Mouse (Mus musculus): Measurements from ENCODE around the gene Pdcd1. TPM values are rescaled to one million over a fixed set of nuclear protein-coding genes. Genes with fewer than 3 reads are reported as not detected.

Gene Pdcd1
- polyA plus RNA-seq (2012) = not detected in 2 replicates

- Histone ChIP-seq H3K9me3 (ENCODE audit: control insufficient read depth, low read length) (no peaks in the 10 kb centered on the region), H3K27me3 (ENCODE audit: control insufficient read depth) (no peaks in the 10 kb centered on the region), H3K4me3 (replicated peaks) (no peak within 1 kb of the TSS), H3K4me1 (ENCODE audit: control insufficient read depth) (no peaks in the 10 kb centered on the region), H3K36me3 (ENCODE audit: control insufficient read depth) (no peaks in the 10 kb centered on the region)
- TF ChIP-seq GATA1 (IDR thresholded peaks at IDR 0.05; ENCODE audit: low read length) (no peak), TAL1 (IDR thresholded peaks at IDR 0.05; ENCODE audit: low read length) (no peak)
Observed at GRCm38 (mm10) chr1:94052373-94052772, at the start of gene Pdcd1. Pdcd1 (minus strand) TSS chr1:94052553.

GRCm38 (mm10) chr1:94091788-94092187 lies 39.4 kb upstream of the Pdcd1 start:
- H3K4me3 ChIP-seq (replicated peaks) = no peak overlapping the region
- no peaks in the 10 kb centered on the region for H3K36me3 ChIP-seq (ENCODE audit: control insufficient read depth)
- no peaks in the 10 kb centered on the region for H3K4me1 ChIP-seq (ENCODE audit: control insufficient read depth)
- no peaks in the 10 kb centered on the region for H3K9me3 ChIP-seq (ENCODE audit: control insufficient read depth, low read length)
- H3K27me3 ChIP-seq (ENCODE audit: control insufficient read depth) = no peaks in the 10 kb centered on the region
- no peak for TF ChIP-seq GATA1 (IDR thresholded peaks at IDR 0.05; ENCODE audit: low read length)
- TF ChIP-seq TAL1 (IDR thresholded peaks at IDR 0.05; ENCODE audit: low read length) = no peak

GRCm38 (mm10) chr1:94086311-94086898 lies 34.1 kb upstream of the Pdcd1 start:
- H3K9me3 ChIP-seq (ENCODE audit: control insufficient read depth, low read length) = no peaks in the 10 kb centered on the region
- H3K36me3 ChIP-seq (ENCODE audit: control insufficient read depth) = no peaks in the 10 kb centered on the region
- no peaks in the 10 kb centered on the region for H3K27me3 ChIP-seq (ENCODE audit: control insufficient read depth)
- no peaks in the 10 kb centered on the region for H3K4me1 ChIP-seq (ENCODE audit: control insufficient read depth)
- TF ChIP-seq GATA1 (IDR thresholded peaks at IDR 0.05; ENCODE audit: low read length) (no peak), TAL1 (IDR thresholded peaks at IDR 0.05; ENCODE audit: low read length) (no peak)
- no peak overlapping the region for H3K4me3 ChIP-seq (replicated peaks)

GRCm38 (mm10) chr1:94085324-94086105 lies 33.2 kb upstream of the Pdcd1 start:
- Histone ChIP-seq H3K4me1 (ENCODE audit: control insufficient read depth) (no peaks in the 10 kb centered on the region), H3K4me3 (replicated peaks) (no peak overlapping the region), H3K9me3 (ENCODE audit: control insufficient read depth, low read length) (no peaks in the 10 kb centered on the region), H3K36me3 (ENCODE audit: control insufficient read depth) (no peaks in the 10 kb centered on the region), H3K27me3 (ENCODE audit: control insufficient read depth) (peaks cover under 1% of the 10 kb centered on the region; the same call in 1 of the 2 replicates)
- TF ChIP-seq GATA1 (IDR thresholded peaks at IDR 0.05; ENCODE audit: low read length) (no peak), TAL1 (IDR thresholded peaks at IDR 0.05; ENCODE audit: low read length) (no peak)

DNA sequence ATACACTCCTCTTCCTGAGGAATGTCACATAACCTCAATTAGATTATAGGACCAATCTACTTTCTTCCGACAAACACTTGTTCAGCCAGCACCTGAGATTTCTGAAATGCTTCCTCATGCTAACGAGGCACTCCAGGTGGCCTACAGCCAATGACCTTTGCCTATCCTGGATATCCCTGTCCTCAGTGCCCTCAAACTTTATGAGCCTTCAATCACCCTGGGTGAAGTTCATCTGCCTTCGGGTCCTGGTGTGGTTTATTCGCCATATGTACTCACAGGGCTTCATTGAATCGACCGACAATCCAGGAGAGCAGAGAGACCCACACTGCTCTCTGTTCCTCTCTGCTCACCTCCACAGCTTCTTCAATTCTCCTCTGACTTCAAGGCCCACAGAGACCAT lies 29.4 kb upstream of the Pdcd1 start:
- Histone ChIP-seq H3K4me1 (ENCODE audit: control insufficient read depth) (no peaks in the 10 kb centered on the region), H3K4me3 (replicated peaks) (no peak overlapping the region), H3K27me3 (ENCODE audit: control insufficient read depth) (peaks cover 3% of the 10 kb centered on the region; the same call in 1 of the 2 replicates), H3K9me3 (ENCODE audit: control insufficient read depth, low read length) (no peaks in the 10 kb centered on the region), H3K36me3 (ENCODE audit: control insufficient read depth) (no peaks in the 10 kb centered on the region)
- TF ChIP-seq TAL1 (IDR thresholded peaks at IDR 0.05; ENCODE audit: low read length) = no peak
- no peak for TF ChIP-seq GATA1 (IDR thresholded peaks at IDR 0.05; ENCODE audit: low read length)

DNA sequence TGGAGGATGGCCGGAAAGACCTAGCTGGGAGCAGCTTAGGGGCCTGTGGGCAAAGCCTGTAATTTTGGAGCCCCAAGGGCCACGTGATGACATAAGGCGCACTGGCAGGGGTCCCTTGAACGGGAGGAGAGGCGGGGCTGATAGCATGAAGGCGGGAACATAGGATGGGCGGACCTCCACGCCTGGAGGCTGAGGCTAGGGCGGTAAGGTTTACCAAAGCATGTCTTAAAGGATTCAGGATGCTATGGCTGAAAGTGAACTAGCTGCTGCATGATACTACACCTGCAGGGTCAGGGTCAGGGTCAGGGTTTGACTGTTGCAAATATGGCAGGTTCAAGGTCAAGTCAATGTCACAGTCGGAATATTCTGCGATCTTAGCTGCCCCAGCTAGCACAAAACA lies 28.8 kb upstream of the Pdcd1 start:
- Histone ChIP-seq H3K4me3 (replicated peaks) (no peak overlapping the region), H3K27me3 (ENCODE audit: control insufficient read depth) (peaks cover 3% of the 10 kb centered on the region; the same call in 1 of the 2 replicates), H3K9me3 (ENCODE audit: control insufficient read depth, low read length) (no peaks in the 10 kb centered on the region), H3K4me1 (ENCODE audit: control insufficient read depth) (no peaks in the 10 kb centered on the region), H3K36me3 (ENCODE audit: control insufficient read depth) (no peaks in the 10 kb centered on the region)
- no peak for TF ChIP-seq TAL1 (IDR thresholded peaks at IDR 0.05; ENCODE audit: low read length)
- no peak for TF ChIP-seq GATA1 (IDR thresholded peaks at IDR 0.05; ENCODE audit: low read length)

DNA sequence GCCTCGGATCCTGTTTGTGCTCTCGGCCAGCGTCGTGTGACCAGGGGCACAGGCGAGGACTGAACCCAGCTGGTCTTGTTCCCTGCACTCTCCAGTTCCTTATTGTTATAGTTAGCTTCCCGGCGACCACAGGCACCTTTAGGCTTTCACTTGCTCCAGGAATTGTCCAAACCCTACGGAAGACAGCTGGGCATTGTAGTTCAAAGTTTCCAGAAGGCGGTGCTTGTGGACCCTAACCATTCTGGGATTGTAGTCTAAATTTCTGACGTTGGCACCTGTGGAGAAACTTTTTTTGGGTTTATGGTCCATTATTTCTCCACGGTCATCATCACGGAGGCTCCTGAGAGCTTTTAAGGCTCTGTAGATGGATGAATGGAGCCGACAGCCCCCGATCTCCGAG lies 28.4 kb upstream of the Pdcd1 start:
- H3K27me3 ChIP-seq (ENCODE audit: control insufficient read depth) = peaks cover 3% of the 10 kb centered on the region; the same call in 1 of the 2 replicates
- H3K4me3 ChIP-seq (replicated peaks) = no peak overlapping the region
- no peak for TF ChIP-seq GATA1 (IDR thresholded peaks at IDR 0.05; ENCODE audit: low read length)
- no peak for TF ChIP-seq TAL1 (IDR thresholded peaks at IDR 0.05; ENCODE audit: low read length)
- no peaks in the 10 kb centered on the region for H3K36me3 ChIP-seq (ENCODE audit: control insufficient read depth)
- H3K4me1 ChIP-seq (ENCODE audit: control insufficient read depth) = no peaks in the 10 kb centered on the region
- no peaks in the 10 kb centered on the region for H3K9me3 ChIP-seq (ENCODE audit: control insufficient read depth, low read length)

- H3K4me3 ChIP-seq (replicated peaks) = no peak overlapping the region
- H3K9me3 ChIP-seq (ENCODE audit: control insufficient read depth, low read length) = no peaks in the 10 kb centered on the region
- no peaks in the 10 kb centered on the region for H3K36me3 ChIP-seq (ENCODE audit: control insufficient read depth)
- no peak for TF ChIP-seq GATA1 (IDR thresholded peaks at IDR 0.05; ENCODE audit: low read length)
- no peak for TF ChIP-seq TAL1 (IDR thresholded peaks at IDR 0.05; ENCODE audit: low read length)
- peaks cover 3% of the 10 kb centered on the region; the same call in 1 of the 2 replicates for H3K27me3 ChIP-seq (ENCODE audit: control insufficient read depth)
- H3K4me1 ChIP-seq (ENCODE audit: control insufficient read depth) = no peaks in the 10 kb centered on the region
Observed at GRCm38 (mm10) chr1:94078835-94079440, 26.6 kb upstream of the Pdcd1 start.

DNA sequence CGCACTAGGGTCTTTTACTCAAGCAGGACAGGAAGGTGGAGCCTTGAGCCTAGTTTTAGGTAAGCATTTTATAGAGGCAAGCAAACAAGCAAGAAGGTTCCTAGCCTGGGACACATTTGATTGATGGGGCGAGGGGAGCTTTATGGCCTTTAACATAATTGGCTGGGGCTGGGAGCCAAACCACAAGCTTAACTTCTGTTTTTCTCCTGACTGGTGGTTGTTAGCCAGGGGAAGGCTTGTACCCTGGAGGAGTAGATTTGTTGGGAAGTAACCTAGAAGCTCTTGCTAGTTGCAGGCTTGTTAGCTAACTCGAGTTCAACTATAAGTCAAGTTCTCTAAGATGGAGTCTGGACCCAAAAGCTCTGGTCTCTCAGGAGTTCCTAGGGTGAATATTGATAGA lies 26.0 kb upstream of the Pdcd1 start:
- Histone ChIP-seq H3K4me3 (replicated peaks) (no peak overlapping the region), H3K9me3 (ENCODE audit: control insufficient read depth, low read length) (no peaks in the 10 kb centered on the region)

More for the DNA sequence above, 26.0 kb upstream of the Pdcd1 start:
- TF ChIP-seq TAL1 (IDR thresholded peaks at IDR 0.05; ENCODE audit: low read length) (no peak), GATA1 (IDR thresholded peaks at IDR 0.05; ENCODE audit: low read length) (no peak)
- Histone ChIP-seq H3K4me1 (ENCODE audit: control insufficient read depth) (no peaks in the 10 kb centered on the region), H3K27me3 (ENCODE audit: control insufficient read depth) (peaks cover 3% of the 10 kb centered on the region; the same call in 1 of the 2 replicates), H3K36me3 (ENCODE audit: control insufficient read depth) (no peaks in the 10 kb centered on the region)
